In the genomic region with DNA sequence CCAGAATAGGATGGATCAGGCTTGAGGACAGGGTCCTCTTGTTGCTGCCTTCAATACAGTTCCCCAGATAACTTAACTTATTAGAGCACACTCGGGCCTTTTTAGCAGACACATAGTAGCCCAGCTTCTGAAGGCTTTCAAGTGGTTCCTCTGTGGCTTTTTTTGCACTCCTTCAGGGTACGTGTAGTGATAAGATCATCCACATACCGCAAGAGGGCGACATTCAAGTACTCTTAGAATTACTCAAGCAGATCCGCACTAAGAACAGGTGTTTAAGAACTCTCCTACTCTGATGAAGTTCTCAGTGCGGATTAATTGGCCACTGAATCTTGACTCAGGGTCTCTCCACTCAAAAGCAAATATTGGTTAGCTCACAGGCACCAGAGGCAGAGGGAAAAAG, we compare ENCODE assay signal across 11 mouse cellular contexts. TPM values are rescaled to one million over a fixed set of nuclear protein-coding genes. Genes with fewer than 3 reads are reported as not detected.
DNase-seq lines count a peak whose midpoint lies in the region; ATAC-seq and TF ChIP-seq lines count a peak whose summit lies in the region.
"Had no signal": no experiment of that assay in that cellular context is flagged by ENCODE, and none has a peak within 500 bp of the region (broad histone marks: within the 10 kb centered on the region; RNA-seq: fewer than 3 reads in every experiment).

No protein-coding gene starts in this region.

- no peaks in the 10 kb centered on the region for H3K36me3 ChIP-seq in intestine, postnatal 0 days (ENCODE audit: control insufficient read depth, insufficient read depth)
- H3K36me3 ChIP-seq in intestine, embryonic 15.5 days: no peaks in the 10 kb centered on the region

- no peak overlapping the region for H3K27ac ChIP-seq in intestine, postnatal 0 days (ENCODE audit: low read depth, low read length)
- no peak overlapping the region for H3K27ac ChIP-seq in intestine, embryonic 15.5 days

- no peaks in the 10 kb centered on the region for H3K9me3 ChIP-seq in intestine, postnatal 0 days (ENCODE audit: control insufficient read depth)
- H3K9me3 ChIP-seq in intestine, embryonic 15.5 days: no peaks in the 10 kb centered on the region

- no peaks in the 10 kb centered on the region for H3K27me3 ChIP-seq in intestine, postnatal 0 days (replicated peaks; ENCODE audit: control insufficient read depth, insufficient read depth, low read length)
- no peaks in the 10 kb centered on the region for H3K27me3 ChIP-seq in intestine, embryonic 15.5 days (replicated peaks)

- H3K4me1 ChIP-seq in intestine, postnatal 0 days (replicated peaks; ENCODE audit: control insufficient read depth, insufficient read depth, low read length): no peaks in the 10 kb centered on the region; the same call in 1 of the 2 replicates
- peaks cover 6% of the 10 kb centered on the region; the same call in 1 of the 2 replicates for H3K4me1 ChIP-seq in intestine, embryonic 15.5 days (replicated peaks)

- ATAC-seq in intestine, postnatal 0 days: no peak
- ATAC-seq in intestine, embryonic 15.5 days: no peak
- ATAC-seq in inflammation-experienced regulatory T-cells, adult 6 months: peak; percentile 75

- H3K9ac ChIP-seq in intestine, postnatal 0 days (ENCODE audit: low read depth, low read length): no peak overlapping the region
- no peak overlapping the region for H3K9ac ChIP-seq in intestine, embryonic 15.5 days

- WGBS in intestine, postnatal 0 days: 62% methylated on average over 6 of the region's 6 CpGs
- 61% methylated on average over 6 of the region's 6 CpGs for WGBS in intestine, embryonic 15.5 days

- no peak overlapping the region for H3K4me2 ChIP-seq in intestine, postnatal 0 days (replicated peaks; ENCODE audit: low read depth)
- H3K4me2 ChIP-seq in intestine, embryonic 15.5 days (replicated peaks): no peak overlapping the region

- H3K4me3 ChIP-seq in intestine, postnatal 0 days (ENCODE audit: low read depth, low read length): no peak overlapping the region
- H3K4me3 ChIP-seq in intestine, embryonic 15.5 days (replicated peaks): no peak overlapping the region

- DNase-seq in ES-CJ7 (ENCODE audit: low read depth, low spot score): peak; percentile 59
- DNase-seq in spleen, postnatal 36 days (ENCODE audit: low spot score in 2 of 2): peak; percentile 79 to 89
- no peak for DNase-seq in layer of hippocampus, postnatal 14 days (ENCODE audit: low spot score in 2 of 2)
- DNase-seq in cerebellum, adult 9-11 months: no peak
- no peak for DNase-seq in heart, adult 8-10 months (ENCODE audit: low spot score)
- DNase-seq: adrenal gland, adult 2 months had no signal

- peak; percentile 59 for TF ChIP-seq CTCF in intestine, postnatal 0 days (IDR thresholded peaks at IDR 0.05; ENCODE audit: low read depth)

RNA-seq across cellular contexts. Expression of a gene that starts 11.8 kb away (rescaled TPM):
- 14.0 and 15.1 TPM in 2 replicates for polyA plus RNA-seq in intestine, postnatal 0 days (2015; fragmentation: Nextera tagmentation; extraction: Ambion mirVana)
- polyA plus RNA-seq in intestine, embryonic 15.5 days (2015; fragmentation: Nextera tagmentation; extraction: Ambion mirVana): 0.96 and 2.5 TPM in 2 replicates
- polyA plus RNA-seq in inflammation-experienced regulatory T-cells, adult 6 months (2017; shearing (Covaris generic)): under 1 TPM in 1 of 3 experiments, not detected in 2; 0.19 TPM
- not detected for total RNA-seq in layer of hippocampus, postnatal 14 days (2021)
- total RNA-seq in heart, adult 8-10 months (2022): under 1 TPM in 1 of 4 experiments, not detected in 3; 0.23 TPM

RNA-seq across cellular contexts. Expression of a gene that starts 27.2 kb away (rescaled TPM):
- 0.52 and 2.0 TPM in 2 replicates for polyA plus RNA-seq in intestine, postnatal 0 days (2015; fragmentation: Nextera tagmentation; extraction: Ambion mirVana)
- 2.8 and 5.7 TPM in 2 replicates for polyA plus RNA-seq in intestine, embryonic 15.5 days (2015; fragmentation: Nextera tagmentation; extraction: Ambion mirVana)
- polyA plus RNA-seq in inflammation-experienced regulatory T-cells, adult 6 months (2017; shearing (Covaris generic)): 1 to 10 TPM in 2 of 3 experiments, not detected in 1; 2.2 to 2.7 TPM
- under 1 TPM in 1 of 2 experiments, not detected in 1; 0.46 TPM for total RNA-seq in layer of hippocampus, postnatal 14 days (2021)
- total RNA-seq in heart, adult 8-10 months (2022): 1 to 10 TPM in 1 of 4 experiments, under 1 TPM in 3; 0.47 to 1.1 (median 0.62) TPM

RNA-seq across cellular contexts. Expression of a gene that starts 37.6 kb away (rescaled TPM):
- 0.17 TPM in 1 of 2 replicates, not detected in the other for polyA plus RNA-seq in intestine, postnatal 0 days (2015; fragmentation: Nextera tagmentation; extraction: Ambion mirVana)
- 0.18 and 0.21 TPM in 2 replicates for polyA plus RNA-seq in intestine, embryonic 15.5 days (2015; fragmentation: Nextera tagmentation; extraction: Ambion mirVana)
- polyA plus RNA-seq in inflammation-experienced regulatory T-cells, adult 6 months (2017; shearing (Covaris generic)): under 1 TPM in 1 of 3 experiments, not detected in 2; 0.19 TPM
- not detected for total RNA-seq in layer of hippocampus, postnatal 14 days (2021)
- total RNA-seq in heart, adult 8-10 months (2022): under 1 TPM; 0.14 to 0.38 (median 0.22) TPM
- polyA plus RNA-seq: adrenal gland, adult 2 months had no signal

RNA-seq across cellular contexts. Expression of a gene that starts 49.0 kb away (rescaled TPM):
- not detected in 2 replicates for polyA plus RNA-seq in intestine, postnatal 0 days (2015; fragmentation: Nextera tagmentation; extraction: Ambion mirVana)
- not detected in 2 replicates for polyA plus RNA-seq in intestine, embryonic 15.5 days (2015; fragmentation: Nextera tagmentation; extraction: Ambion mirVana)
- not detected for polyA plus RNA-seq in inflammation-experienced regulatory T-cells, adult 6 months (2017; shearing (Covaris generic))
- total RNA-seq in layer of hippocampus, postnatal 14 days (2021): not detected
- not detected for total RNA-seq in heart, adult 8-10 months (2022)
- total RNA-seq: adrenal gland, adult 2 months; heart, adult 18-20 months; liver, adult 2 months had no signal
- polyA plus RNA-seq: adrenal gland, adult 2 months; liver, adult 2 months had no signal

Comparison
In these comparisons a context has a peak if more than half of its experiments do, and no peak if none do; other contexts are left out.
1. DNase-seq: peak in ES-CJ7 (single experiment) and spleen, postnatal 36 days (2 of 2); none in layer of hippocampus, postnatal 14 days (0 of 2), cerebellum, adult 9-11 months (single experiment) and heart, adult 8-10 months (single experiment).